Mouse (Mus musculus): Measurements from ENCODE around the gene Smcr8.

Smcr8 gene

GRCm38 (mm10) chr11:60776829-60777740 is at the start of gene Smcr8, which contains the start of gene Top3a:
Gene Smcr8 (plus strand): TSS chr11:60777524.
Gene Top3a (minus strand): TSS chr11:60777365.
- peak; percentile 85 to 88 for DNase-seq

DNA sequence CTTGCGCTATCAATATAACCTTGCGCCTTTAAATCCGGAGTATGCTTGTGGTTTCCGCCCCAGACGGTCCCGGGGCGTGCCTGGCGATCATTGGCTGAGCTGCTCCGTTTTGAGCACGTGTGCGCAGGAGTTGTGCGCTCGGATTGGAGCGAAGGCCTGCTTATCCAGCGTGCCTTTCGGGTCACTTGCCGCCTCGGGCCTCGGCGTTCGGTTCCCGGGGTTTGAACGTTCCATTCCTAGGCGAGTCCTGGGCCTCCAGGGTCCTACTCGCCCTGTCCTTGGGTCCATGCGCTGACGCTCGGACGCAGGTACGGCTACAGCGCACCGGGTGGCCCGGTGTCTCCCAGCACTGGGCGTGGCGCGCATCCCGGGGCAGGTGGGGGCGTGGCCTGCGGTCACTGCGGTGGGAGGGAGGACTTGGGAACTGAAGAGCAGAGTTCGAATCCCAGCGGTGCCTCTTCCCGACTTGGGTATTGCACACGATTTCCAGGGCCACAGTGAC is 49.0 kb upstream of the Smcr8 start, which contains the start of gene Mief2:
Mief2 (plus strand) TSS at position 139 of the 502 bp plus-strand sequence.
- DNase-seq: peak; percentile 97

GRCm38 (mm10) chr11:60729217-60729641 is 48.1 kb upstream of the Smcr8 start:
- DNase-seq: peak in 1 of 2 experiments; percentile 17

GRCm38 (mm10) chr11:60730169-60730568 is 47.2 kb upstream of the Smcr8 start:
- DNase-seq: no peak

GRCm38 (mm10) chr11:60731251-60731650 is 46.1 kb upstream of the Smcr8 start:
- DNase-seq: no peak

DNA sequence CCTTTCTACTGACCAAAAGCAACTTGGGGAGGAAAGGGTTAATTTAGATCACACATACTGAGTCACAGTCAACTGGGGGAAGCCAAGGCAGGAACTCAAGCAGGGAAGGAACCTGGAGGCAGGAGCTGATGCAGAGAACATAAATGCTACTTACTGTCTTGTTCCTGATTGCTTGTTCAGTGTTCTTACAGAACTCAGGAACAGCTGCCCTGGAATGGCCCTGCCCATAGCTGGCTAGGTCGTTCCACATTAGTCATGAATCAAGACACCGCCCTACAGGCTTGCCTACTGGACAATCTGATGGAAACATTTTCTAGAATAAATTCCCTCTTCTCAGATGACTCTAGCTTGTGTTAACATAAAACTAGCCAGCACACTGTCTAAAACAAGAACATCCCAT is 43.1 kb upstream of the Smcr8 start:
- no peak for DNase-seq

GRCm38 (mm10) chr11:60735191-60735590 is 42.1 kb upstream of the Smcr8 start:
- no peak for DNase-seq

DNA sequence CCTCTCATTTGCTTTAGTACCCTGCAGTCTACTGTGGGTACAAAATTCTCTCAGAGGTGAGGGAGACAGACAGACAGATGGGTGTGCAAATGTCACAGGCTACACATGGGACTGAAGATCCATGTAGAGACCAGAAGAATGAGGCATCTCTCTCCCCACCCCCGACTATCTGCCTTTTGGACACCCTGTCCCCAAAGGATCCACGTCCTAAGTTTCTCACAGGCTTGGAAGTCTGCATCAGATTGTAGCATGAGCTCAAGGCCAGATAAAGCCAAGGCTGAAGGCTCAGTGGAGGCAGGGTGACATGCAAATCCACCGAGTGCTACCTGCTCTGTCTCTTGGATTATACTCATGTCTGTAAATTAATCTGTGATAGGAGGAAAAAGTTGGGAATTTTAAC is 40.8 kb upstream of the Smcr8 start:
- no peak for DNase-seq

- no peak for DNase-seq
Measured at GRCm38 (mm10) chr11:60737450-60737849, 39.9 kb upstream of the Smcr8 start.

DNA sequence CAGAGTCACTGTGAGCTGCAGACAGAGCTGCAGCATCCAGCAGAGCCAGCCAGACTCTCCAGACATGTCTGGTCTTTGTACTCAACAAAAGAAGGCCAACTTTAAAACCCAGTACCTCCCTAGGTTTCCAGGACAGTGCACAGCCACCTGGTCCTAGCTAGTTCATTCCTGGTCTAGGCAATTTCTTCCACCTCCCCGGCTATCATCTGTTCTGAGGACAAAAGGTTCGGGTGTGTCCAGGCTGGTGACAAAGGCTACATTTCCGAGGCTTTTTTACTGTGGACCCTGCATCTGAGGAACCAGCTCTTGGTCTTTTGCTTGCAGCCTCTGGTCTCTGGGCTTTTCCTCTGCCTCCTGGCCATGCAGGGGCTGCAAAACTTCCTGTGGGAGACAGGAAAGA is 37.0 kb upstream of the Smcr8 start:
- DNase-seq: no peak

DNA sequence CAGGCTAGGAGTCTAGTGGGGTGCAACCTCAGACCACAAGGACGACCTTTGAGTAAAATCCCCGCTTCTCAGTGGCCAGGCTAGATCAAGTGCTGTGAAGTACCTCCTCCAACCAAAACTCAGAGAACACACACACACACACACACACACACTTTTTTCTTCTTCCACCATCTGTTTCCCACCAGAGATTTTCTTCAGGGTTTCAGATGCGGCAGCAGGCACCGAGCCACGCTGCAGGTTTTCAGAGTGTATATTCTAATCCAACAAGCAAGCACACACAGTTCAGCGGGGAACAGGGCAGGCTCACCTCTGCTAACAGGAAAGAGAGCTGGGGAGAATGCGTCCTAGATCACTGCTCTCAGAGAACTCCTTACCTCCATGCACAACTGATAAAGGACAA is 21.8 kb upstream of the Smcr8 start:
- no peak for DNase-seq

DNA sequence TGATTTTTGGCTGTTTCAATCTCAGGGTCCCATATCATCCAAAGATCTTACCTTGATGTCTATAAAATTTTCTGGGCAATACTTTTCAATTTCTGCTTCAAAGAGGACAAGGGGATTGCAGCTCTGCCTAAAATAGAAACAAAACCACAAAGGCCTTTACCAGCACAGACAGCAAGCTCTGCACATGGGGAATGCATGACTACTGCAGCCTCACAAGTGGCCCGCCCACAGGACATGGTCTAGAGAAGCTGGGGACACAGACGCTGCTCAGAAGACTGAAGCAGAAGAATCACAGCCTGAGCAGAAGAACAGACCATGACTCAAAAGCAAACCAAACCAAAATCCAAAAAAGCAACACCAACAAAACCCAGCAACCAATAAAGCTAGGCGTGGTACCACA is 15.6 kb upstream of the Smcr8 start:
- DNase-seq: no peak

DNA sequence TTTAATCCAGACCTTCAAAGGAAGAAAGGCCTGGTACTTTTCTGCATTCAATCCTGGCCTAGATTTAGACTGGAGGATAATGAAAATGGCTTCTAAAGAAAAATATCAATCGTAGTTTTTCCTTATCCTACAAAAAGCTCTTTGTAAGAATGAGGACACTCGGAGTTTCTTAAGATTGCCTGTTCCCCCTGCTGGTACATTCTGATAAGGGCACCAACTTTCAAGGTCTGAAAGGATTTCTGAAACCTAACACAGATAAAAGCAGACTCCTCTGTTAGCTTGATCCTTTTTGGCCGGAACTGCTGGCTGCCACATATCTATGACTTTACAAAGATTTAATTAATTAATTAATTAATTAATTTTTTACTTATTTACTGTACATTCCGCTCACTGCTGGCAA is 10.4 kb upstream of the Smcr8 start:
- DNase-seq: no peak

DNA sequence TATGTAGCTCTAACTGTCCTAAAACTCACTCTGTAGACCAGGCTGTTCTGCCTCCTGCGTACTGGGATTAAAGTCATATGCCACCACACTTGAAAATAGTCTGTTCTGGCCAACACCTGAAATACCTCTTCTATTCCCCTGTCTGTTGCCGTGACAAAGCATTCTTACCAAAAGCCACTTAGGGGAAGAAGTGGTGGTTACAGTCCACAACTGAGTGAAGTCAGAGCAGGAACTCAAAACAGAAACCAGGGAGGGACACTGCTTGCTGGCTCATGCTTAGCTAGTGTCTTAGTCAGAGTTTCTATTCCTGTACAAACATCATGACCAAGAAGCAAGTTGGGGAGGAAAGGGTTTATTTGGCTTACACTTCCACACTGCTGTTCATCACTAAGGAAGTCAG is 8.0 kb upstream of the Smcr8 start:
- DNase-seq: no peak

GRCm38 (mm10) chr11:60770776-60771175 is 6.5 kb upstream of the Smcr8 start:
- DNase-seq: no peak

DNA sequence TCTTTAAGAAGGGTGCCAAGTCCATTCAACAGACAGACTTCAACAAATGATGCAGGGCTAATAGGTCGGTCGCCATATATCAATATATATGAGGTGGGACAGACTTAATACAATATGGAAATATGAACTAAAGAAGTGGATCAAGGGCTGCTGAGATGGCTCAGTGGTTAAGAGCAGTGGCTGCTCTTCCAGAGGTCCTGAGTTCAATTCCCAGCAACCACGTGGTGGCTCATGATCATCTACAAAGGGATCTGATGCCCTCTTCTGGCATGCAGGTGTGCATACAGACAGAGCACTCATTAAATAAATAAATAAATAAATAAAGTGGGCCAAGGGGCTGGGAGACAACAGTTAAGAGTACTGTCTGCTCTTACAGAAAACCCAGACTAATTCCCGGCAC is 5.2 kb upstream of the Smcr8 start:
- DNase-seq: no peak

GRCm38 (mm10) chr11:60774158-60774689 is 3.1 kb upstream of the Smcr8 start:
- DNase-seq: no peak

- DNase-seq: no peak
Measured at GRCm38 (mm10) chr11:60774841-60775240, 2.5 kb upstream of the Smcr8 start.

DNA sequence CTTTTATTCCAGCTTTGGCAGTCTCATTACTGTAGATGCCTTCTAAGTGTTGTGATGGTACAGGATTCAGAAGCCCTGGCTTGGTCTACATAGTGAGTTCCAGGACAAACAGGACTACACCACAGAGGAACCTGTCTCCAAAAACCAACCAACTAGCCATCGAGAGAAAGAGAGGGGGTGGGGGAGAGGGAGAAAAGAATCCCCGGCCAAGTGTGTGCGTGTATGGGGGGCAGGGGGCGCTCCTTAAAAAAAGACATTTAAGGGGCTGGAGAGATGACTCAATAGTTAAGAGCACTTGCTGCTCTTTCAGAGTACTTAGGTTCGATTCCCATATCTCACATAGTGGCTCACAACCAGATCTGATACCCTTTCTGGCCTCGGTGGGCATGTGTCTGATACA is 1.7 kb upstream of the Smcr8 start:
- DNase-seq: no peak

DNA sequence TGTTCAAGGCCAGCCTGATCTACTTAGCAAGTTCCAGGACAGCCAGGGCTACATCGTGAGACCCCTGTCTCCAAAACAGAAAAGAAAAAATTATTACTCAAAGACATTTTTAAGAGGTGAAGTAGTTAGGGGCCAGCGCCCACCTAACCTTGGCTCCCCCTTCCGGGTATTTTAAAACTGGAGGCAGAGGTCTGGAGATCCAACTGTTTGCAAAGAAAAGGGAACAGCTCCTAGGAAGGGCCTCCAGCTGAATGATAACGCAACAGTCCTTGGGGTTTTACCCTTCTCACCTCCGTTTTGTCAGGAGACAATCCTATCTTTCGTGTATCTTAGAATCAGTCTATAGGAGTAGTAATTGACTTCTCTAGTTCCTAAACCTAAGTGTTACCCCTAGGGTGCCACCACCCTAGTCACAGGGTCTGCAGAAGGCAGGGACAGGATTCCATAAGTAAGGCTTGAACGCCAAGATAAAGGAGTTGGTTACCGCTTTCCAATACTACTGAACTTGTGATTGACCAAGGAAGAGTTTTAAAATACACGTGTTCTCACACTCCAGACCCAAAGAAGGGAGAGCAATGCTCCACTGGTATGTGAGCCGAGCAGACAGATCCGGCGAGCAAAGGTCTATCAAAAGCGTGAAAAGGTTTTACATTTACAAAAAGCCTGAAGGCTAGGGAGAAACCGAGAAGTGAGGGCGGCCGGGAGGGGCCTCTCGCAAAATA is 1.1 kb upstream of the Smcr8 start:
- DNase-seq: no peak

GRCm38 (mm10) chr11:60777801-60778370 is 562 bp downstream of the Smcr8 start:
- no peak for DNase-seq

DNA sequence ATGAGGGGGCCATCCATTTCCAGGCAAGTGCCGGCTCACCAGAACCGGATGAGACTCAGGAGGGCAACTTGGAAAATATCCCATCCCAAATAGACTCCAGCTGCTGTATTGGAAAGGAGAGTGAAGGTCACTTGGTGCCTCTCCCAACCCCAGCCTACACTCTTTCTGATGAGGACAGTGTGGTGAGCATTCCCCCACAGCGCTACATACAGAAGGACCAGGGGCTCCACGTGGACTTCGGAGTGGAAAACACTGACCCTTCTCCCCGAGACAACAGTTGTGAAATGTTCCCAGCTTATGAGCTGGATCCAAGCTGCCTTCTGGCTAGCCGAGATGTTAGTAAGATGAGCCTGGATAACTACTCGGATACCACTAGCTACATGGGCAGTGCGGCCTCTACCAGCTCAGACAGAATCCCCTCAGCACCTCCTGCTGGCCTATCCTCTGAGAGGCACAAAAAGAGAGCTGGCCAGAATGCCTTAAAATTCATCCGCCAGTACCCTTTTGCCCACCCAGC is 2.4 kb downstream of the Smcr8 start:
- no peak for DNase-seq
